8 mouse cellular contexts compared by ENCODE assay signal in the genomic region with DNA sequence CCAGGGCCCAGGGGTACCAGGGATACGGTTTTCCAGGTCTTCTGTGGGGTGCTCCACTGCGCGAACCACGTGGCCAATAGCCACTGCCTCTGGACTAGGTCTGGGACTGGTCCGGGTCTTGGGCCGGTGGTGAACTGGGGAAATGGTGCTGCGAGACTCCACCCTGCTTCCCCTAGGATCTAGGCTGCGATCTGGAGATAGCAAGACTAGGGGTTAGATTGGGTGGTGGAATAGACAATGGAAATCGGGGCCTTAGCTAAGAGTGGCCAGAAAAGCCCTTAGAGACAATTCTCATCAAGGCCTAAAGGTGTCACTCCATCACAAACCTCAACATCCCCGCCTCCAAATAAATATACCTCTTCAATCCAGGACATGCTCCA. TPM values are rescaled to one million over a fixed set of nuclear protein-coding genes. Genes with fewer than 3 reads are reported as not detected.
DNase-seq lines count a peak whose midpoint lies in the region; ATAC-seq lines count a peak whose summit lies in the region.

No protein-coding gene starts in this region.

- H3K27me3 ChIP-seq in lung, embryonic 15.5 days: no peaks in the 10 kb centered on the region
- no peaks in the 10 kb centered on the region for H3K27me3 ChIP-seq in forebrain, embryonic 11.5 days (ENCODE audit: control insufficient read depth, insufficient read depth, low read length)
- no peaks in the 10 kb centered on the region for H3K27me3 ChIP-seq in liver, embryonic 12.5 days (replicated peaks)
- H3K27me3 ChIP-seq in stomach, embryonic 15.5 days (replicated peaks): no peaks in the 10 kb centered on the region

- DNase-seq in lung, postnatal 4 days: no peak
- DNase-seq in forebrain, embryonic 11.5 days (ENCODE audit: low spot score): no peak
- no peak for DNase-seq in adrenal gland, adult 8-10 months
- no peak for DNase-seq in testis, postnatal 14 days (ENCODE audit: low spot score)
- no peak for DNase-seq in kidney, adult 8-10 months

- H3K4me2 ChIP-seq in lung, embryonic 15.5 days: peak overlapping the region; percentile 56
- peak overlapping the region; percentile 33; the same call in 1 of the 2 replicates for H3K4me2 ChIP-seq in forebrain, embryonic 11.5 days (ENCODE audit: low read depth, low read length, severe bottlenecking)
- peak overlapping the region; percentile 67 for H3K4me2 ChIP-seq in liver, embryonic 12.5 days
- H3K4me2 ChIP-seq in stomach, embryonic 15.5 days: peak overlapping the region; percentile 60

- WGBS in lung, embryonic 15.5 days: 31% methylated on average over 10 of the region's 10 CpGs
- WGBS in forebrain, embryonic 11.5 days: 39% methylated on average over 10 of the region's 10 CpGs
- 15% methylated on average over 10 of the region's 10 CpGs for WGBS in liver, embryonic 12.5 days (ENCODE audit: insufficient replicate concordance)
- WGBS in stomach, embryonic 15.5 days: 26% methylated on average over 10 of the region's 10 CpGs

- H3K9ac ChIP-seq in lung, embryonic 15.5 days: peak overlapping the region; percentile 34
- no peak overlapping the region for H3K9ac ChIP-seq in forebrain, embryonic 11.5 days (ENCODE audit: low read length)
- peak overlapping the region; percentile 50; the same call in 1 of the 2 replicates for H3K9ac ChIP-seq in liver, embryonic 12.5 days
- H3K9ac ChIP-seq in stomach, embryonic 15.5 days: no peak overlapping the region

- H3K9me3 ChIP-seq in lung, embryonic 15.5 days: no peaks in the 10 kb centered on the region
- H3K9me3 ChIP-seq in forebrain, embryonic 11.5 days (ENCODE audit: control insufficient read depth, low read length): no peaks in the 10 kb centered on the region
- no peaks in the 10 kb centered on the region for H3K9me3 ChIP-seq in liver, embryonic 12.5 days (replicated peaks)
- no peaks in the 10 kb centered on the region for H3K9me3 ChIP-seq in stomach, embryonic 15.5 days

- no peaks in the 10 kb centered on the region for H3K36me3 ChIP-seq in lung, embryonic 15.5 days
- H3K36me3 ChIP-seq in forebrain, embryonic 11.5 days (ENCODE audit: control insufficient read depth, insufficient read depth, low read length): no peaks in the 10 kb centered on the region
- H3K36me3 ChIP-seq in liver, embryonic 12.5 days: no peaks in the 10 kb centered on the region
- no peaks in the 10 kb centered on the region for H3K36me3 ChIP-seq in stomach, embryonic 15.5 days

- peak overlapping the region; percentile 25 for H3K4me3 ChIP-seq in lung, embryonic 15.5 days
- no peak overlapping the region; the same call in 1 of the 2 replicates for H3K4me3 ChIP-seq in forebrain, embryonic 11.5 days (ENCODE audit: low read depth, low read length)
- peak overlapping the region; percentile 41 for H3K4me3 ChIP-seq in liver, embryonic 12.5 days
- H3K4me3 ChIP-seq in stomach, embryonic 15.5 days (replicated peaks): peak overlapping the region; percentile 33

- ATAC-seq in lung, embryonic 15.5 days (ENCODE audit: borderline replicate concordance, extremely low read depth, low FRiP score, low TSS enrichment): no peak
- no peak for ATAC-seq in forebrain, embryonic 11.5 days (replicated peaks; ENCODE audit: low FRiP score)
- no peak for ATAC-seq in liver, embryonic 12.5 days
- ATAC-seq in stomach, embryonic 15.5 days (ENCODE audit: insufficient read depth, low FRiP score, low read depth): no peak

- H3K27ac ChIP-seq in lung, embryonic 15.5 days: peak overlapping the region; percentile 62
- no peak overlapping the region for H3K27ac ChIP-seq in forebrain, embryonic 11.5 days (ENCODE audit: low read depth, low read length)
- H3K27ac ChIP-seq in liver, embryonic 12.5 days: no peak overlapping the region
- H3K27ac ChIP-seq in stomach, embryonic 15.5 days: peak overlapping the region; percentile 88

- peaks cover 16% of the 10 kb centered on the region for H3K4me1 ChIP-seq in lung, embryonic 15.5 days
- H3K4me1 ChIP-seq in forebrain, embryonic 11.5 days (replicated peaks; ENCODE audit: control insufficient read depth, insufficient read depth, low read length): no peaks in the 10 kb centered on the region
- peaks cover 29% of the 10 kb centered on the region for H3K4me1 ChIP-seq in liver, embryonic 12.5 days
- no peaks in the 10 kb centered on the region for H3K4me1 ChIP-seq in stomach, embryonic 15.5 days

RNA-seq across cellular contexts. Expression of a gene that starts 3.8 kb away (rescaled TPM):
- polyA plus RNA-seq in lung, embryonic 15.5 days (2015; fragmentation: Nextera tagmentation; extraction: Ambion mirVana): 186 and 191 TPM in 2 replicates
- 54.0 and 64.5 TPM in 2 replicates for polyA plus RNA-seq in forebrain, embryonic 11.5 days (2014; fragmentation: Nextera tagmentation; extraction: Ambion mirVana)
- polyA plus RNA-seq in liver, embryonic 12.5 days (2016; fragmentation: Nextera tagmentation; extraction: Ambion mirVana): 36.2 and 37.6 TPM in 2 replicates
- polyA plus RNA-seq in stomach, embryonic 15.5 days (2015; fragmentation: Nextera tagmentation; extraction: Ambion mirVana): 223 and 255 TPM in 2 replicates
- total RNA-seq in adrenal gland, adult 8-10 months (2022): 10 to 100 TPM; 57.7 to 99.2 (median 78.7) TPM

RNA-seq across cellular contexts. Expression of a gene that starts 6.1 kb away (rescaled TPM):
- 0.53 and 0.62 TPM in 2 replicates for polyA plus RNA-seq in lung, embryonic 15.5 days (2015; fragmentation: Nextera tagmentation; extraction: Ambion mirVana)
- 0.47 TPM in 1 of 2 replicates, not detected in the other for polyA plus RNA-seq in forebrain, embryonic 11.5 days (2014; fragmentation: Nextera tagmentation; extraction: Ambion mirVana)
- polyA plus RNA-seq in liver, embryonic 12.5 days (2016; fragmentation: Nextera tagmentation; extraction: Ambion mirVana): 0.04 TPM in 1 of 2 replicates, not detected in the other
- 0.54 and 0.74 TPM in 2 replicates for polyA plus RNA-seq in stomach, embryonic 15.5 days (2015; fragmentation: Nextera tagmentation; extraction: Ambion mirVana)
- total RNA-seq in adrenal gland, adult 8-10 months (2022): under 1 TPM; 0.31 to 0.67 (median 0.45) TPM

RNA-seq across cellular contexts. Expression of a gene that starts 17.9 kb away (rescaled TPM):
- polyA plus RNA-seq in lung, embryonic 15.5 days (2015; fragmentation: Nextera tagmentation; extraction: Ambion mirVana): 8.5 and 8.8 TPM in 2 replicates
- polyA plus RNA-seq in forebrain, embryonic 11.5 days (2014; fragmentation: Nextera tagmentation; extraction: Ambion mirVana): 2.6 and 2.9 TPM in 2 replicates
- 1.3 and 1.4 TPM in 2 replicates for polyA plus RNA-seq in liver, embryonic 12.5 days (2016; fragmentation: Nextera tagmentation; extraction: Ambion mirVana)
- polyA plus RNA-seq in stomach, embryonic 15.5 days (2015; fragmentation: Nextera tagmentation; extraction: Ambion mirVana): 10.7 and 10.8 TPM in 2 replicates
- 10 to 100 TPM in 3 of 4 experiments, 1 to 10 TPM in 1; 9.6 to 14.5 (median 12.8) TPM for total RNA-seq in adrenal gland, adult 8-10 months (2022)

RNA-seq across cellular contexts. Expression of a gene that starts 21.9 kb away (rescaled TPM):
- 46.9 and 49.1 TPM in 2 replicates for polyA plus RNA-seq in lung, embryonic 15.5 days (2015; fragmentation: Nextera tagmentation; extraction: Ambion mirVana)
- 44.6 and 47.0 TPM in 2 replicates for polyA plus RNA-seq in forebrain, embryonic 11.5 days (2014; fragmentation: Nextera tagmentation; extraction: Ambion mirVana)
- 18.9 and 20.8 TPM in 2 replicates for polyA plus RNA-seq in liver, embryonic 12.5 days (2016; fragmentation: Nextera tagmentation; extraction: Ambion mirVana)
- polyA plus RNA-seq in stomach, embryonic 15.5 days (2015; fragmentation: Nextera tagmentation; extraction: Ambion mirVana): 33.0 and 34.9 TPM in 2 replicates
- 10 to 100 TPM; 57.1 to 76.9 (median 64.6) TPM for total RNA-seq in adrenal gland, adult 8-10 months (2022)

RNA-seq across cellular contexts. Expression of a gene that starts 36.7 kb away (rescaled TPM):
- polyA plus RNA-seq in lung, embryonic 15.5 days (2015; fragmentation: Nextera tagmentation; extraction: Ambion mirVana): 1.9 and 3.4 TPM in 2 replicates
- polyA plus RNA-seq in forebrain, embryonic 11.5 days (2014; fragmentation: Nextera tagmentation; extraction: Ambion mirVana): 12.3 and 12.6 TPM in 2 replicates
- 0.41 and 0.76 TPM in 2 replicates for polyA plus RNA-seq in liver, embryonic 12.5 days (2016; fragmentation: Nextera tagmentation; extraction: Ambion mirVana)
- polyA plus RNA-seq in stomach, embryonic 15.5 days (2015; fragmentation: Nextera tagmentation; extraction: Ambion mirVana): 7.3 and 7.5 TPM in 2 replicates
- total RNA-seq in adrenal gland, adult 8-10 months (2022): 100 to 1,000 TPM in 1 of 4 experiments, 10 to 100 TPM in 3; 71.5 to 122 (median 80.3) TPM

Comparison
In these comparisons a context has a peak if more than half of its experiments do, and no peak if none do; other contexts are left out.
1. H3K27ac ChIP-seq: peak in lung, embryonic 15.5 days (single experiment) and stomach, embryonic 15.5 days (single experiment); none in forebrain, embryonic 11.5 days (single experiment) and liver, embryonic 12.5 days (single experiment).
2. H3K9ac ChIP-seq: peak in lung, embryonic 15.5 days (single experiment) and liver, embryonic 12.5 days (single experiment); none in forebrain, embryonic 11.5 days (single experiment) and stomach, embryonic 15.5 days (single experiment).
3. Peak in every context shown above with its lines, with median percentiles within 50 percentile points of each other: H3K4me2 ChIP-seq.